Mouse (Mus musculus) forebrain, embryonic 16.5 days (tissue): ENCODE measurements at regions not wholly inside any gene's neighbourhood (a gene's known extent, or its start where the extent isn't known, plus 50 kb on each side); places are given as distances from the start of the nearest gene placed in this dataset.

ENCODE experiments used
- ATAC-seq: fragments of 200-750 bp; cut with Nextera tagmentation; 2 replicates; pipeline ENCODE4 v1.8.0; 2017; ENCODE audit warnings: mild to moderate bottlenecking, moderate library complexity
- H3K27ac ChIP-seq: fragments of 300-500 bp; sonication (generic); 2 replicates; pipeline ENCODE4 v1.5.1; 2014; ENCODE audit warnings: low read length, control low read depth
- H3K27me3 ChIP-seq: fragments of 300-500 bp; sonication (generic); replicated peaks from 2 replicates; pipeline ENCODE4 v1.6.1; 2014; ENCODE audit warnings: low read length; ENCODE audit not compliant: control insufficient read depth, insufficient read depth
- H3K36me3 ChIP-seq: fragments of 300-500 bp; sonication (generic); 2 replicates; pipeline ENCODE4 v1.6.1; 2014; ENCODE audit not compliant: control insufficient read depth, insufficient read depth
- H3K4me1 ChIP-seq: fragments of 300-500 bp; sonication (generic); replicated peaks from 2 replicates; pipeline ENCODE4 v1.6.1; 2014; ENCODE audit warnings: low read length; ENCODE audit not compliant: control insufficient read depth, insufficient read depth
- H3K4me2 ChIP-seq: fragments of 300-500 bp; sonication (generic); 2 replicates; pipeline ENCODE4 v1.6.1; 2014; ENCODE audit warnings: mild to moderate bottlenecking, low read length, control low read depth
- H3K4me3 ChIP-seq: fragments of 300-500 bp; sonication (generic); replicated peaks from 2 replicates; pipeline ENCODE4 v1.5.1; 2014; ENCODE audit warnings: mild to moderate bottlenecking, low read length, control low read depth
- H3K9ac ChIP-seq: fragments of 300-500 bp; sonication (generic); replicated peaks from 2 replicates; pipeline ENCODE4 v1.6.1; 2014; ENCODE audit warnings: low read depth, low read length, control low read depth
- H3K9me3 ChIP-seq: fragments of 300-500 bp; sonication (generic); 2 replicates; pipeline ENCODE4 v1.6.1; 2016; ENCODE audit warnings: low read length; ENCODE audit not compliant: control insufficient read depth
- WGBS: fragments of 180-500 bp; shearing (Covaris S2); extraction: QIAGEN DNeasy Blood & Tissue Kit; methylation state at CpG from one replicate; pipeline ENCODE4 v1.1.7; 2014; 5-methylcytosine and 5-hydroxymethylcytosine counted together

DNA sequence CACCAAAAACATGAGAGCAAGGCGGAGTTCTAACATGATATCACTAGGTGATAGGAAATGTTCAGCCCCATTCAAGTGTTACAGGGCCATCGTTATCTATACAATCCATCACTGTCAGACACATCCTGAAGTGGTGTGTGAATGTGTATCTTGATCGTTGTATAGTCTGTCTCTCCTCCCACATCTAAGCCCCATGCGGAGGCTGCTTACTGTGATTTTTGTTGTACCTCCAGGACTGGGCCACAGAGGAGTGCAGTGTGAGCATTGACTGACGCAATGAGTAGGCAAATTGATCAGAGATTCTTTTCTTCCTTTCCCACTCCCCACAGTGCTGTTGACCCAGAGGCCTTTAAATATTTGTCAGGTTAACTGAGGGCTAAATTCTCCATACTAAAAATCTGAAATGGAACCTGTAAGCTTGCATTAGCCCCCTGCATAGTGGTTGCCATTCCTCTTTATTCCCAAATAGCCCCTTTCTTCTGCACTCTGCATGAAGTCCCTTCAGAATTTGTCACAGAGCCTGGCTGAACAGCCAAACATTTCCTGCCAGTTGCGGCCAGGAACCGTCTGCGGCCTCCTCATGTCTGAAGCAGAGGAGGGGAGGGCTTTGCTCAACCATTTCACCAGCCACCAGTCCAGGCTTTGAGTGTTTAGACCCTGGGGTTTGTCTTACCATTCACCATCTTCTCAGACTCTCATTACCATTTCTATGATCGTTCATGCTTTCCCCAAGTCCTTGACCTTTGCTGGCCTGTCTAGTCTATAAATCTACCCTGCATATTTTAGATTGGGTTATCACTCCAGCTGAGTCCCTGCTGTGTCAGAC, 119.3 kb downstream of the Ttc8 start:
- no peaks in the 10 kb centered on the region for H3K27me3 ChIP-seq

DNA sequence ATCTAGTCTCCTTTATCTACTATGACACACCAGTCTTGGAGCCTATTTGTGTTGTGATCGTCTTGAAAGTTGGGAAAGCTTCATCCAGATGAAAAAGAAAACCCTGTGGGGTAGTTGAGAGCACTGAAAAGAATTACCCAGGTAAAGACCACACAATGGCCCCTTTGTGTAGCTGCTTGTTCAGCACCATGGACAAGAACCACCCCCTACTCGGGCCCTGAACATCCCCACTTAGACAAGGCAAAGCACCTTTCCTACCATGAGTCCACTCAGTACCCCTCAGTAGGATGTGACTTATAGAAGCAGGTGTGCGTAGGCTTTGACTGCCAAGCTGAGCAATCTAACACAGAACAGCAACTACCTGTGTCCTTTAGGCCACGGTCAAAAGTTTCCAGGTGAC, 121.2 kb downstream of the Ttc8 start:
- H3K27me3 ChIP-seq, result no peaks in the 10 kb centered on the region
- no peak overlapping the region for H3K27ac ChIP-seq
- WGBS, result 54% methylated on average over 4 of the region's 4 CpGs
- no peak overlapping the region for H3K4me2 ChIP-seq
- no peak overlapping the region for H3K9ac ChIP-seq
- ATAC-seq, result no peak
- no peaks in the 10 kb centered on the region for H3K36me3 ChIP-seq
- peaks cover 11% of the 10 kb centered on the region for H3K4me1 ChIP-seq
- no peaks in the 10 kb centered on the region for H3K9me3 ChIP-seq
- no peak overlapping the region for H3K4me3 ChIP-seq

More for the DNA sequence above, 119.3 kb downstream of the Ttc8 start:
- H3K36me3 ChIP-seq, result no peaks in the 10 kb centered on the region
- H3K9me3 ChIP-seq, result no peaks in the 10 kb centered on the region
- no peak overlapping the region for H3K4me2 ChIP-seq
- H3K4me3 ChIP-seq, result no peak overlapping the region
- H3K4me1 ChIP-seq, result peaks cover 11% of the 10 kb centered on the region
- H3K27ac ChIP-seq, result no peak overlapping the region
- no peak overlapping the region for H3K9ac ChIP-seq
- WGBS, result 33% methylated on average over 9 of the region's 9 CpGs
- ATAC-seq, result no peak

DNA sequence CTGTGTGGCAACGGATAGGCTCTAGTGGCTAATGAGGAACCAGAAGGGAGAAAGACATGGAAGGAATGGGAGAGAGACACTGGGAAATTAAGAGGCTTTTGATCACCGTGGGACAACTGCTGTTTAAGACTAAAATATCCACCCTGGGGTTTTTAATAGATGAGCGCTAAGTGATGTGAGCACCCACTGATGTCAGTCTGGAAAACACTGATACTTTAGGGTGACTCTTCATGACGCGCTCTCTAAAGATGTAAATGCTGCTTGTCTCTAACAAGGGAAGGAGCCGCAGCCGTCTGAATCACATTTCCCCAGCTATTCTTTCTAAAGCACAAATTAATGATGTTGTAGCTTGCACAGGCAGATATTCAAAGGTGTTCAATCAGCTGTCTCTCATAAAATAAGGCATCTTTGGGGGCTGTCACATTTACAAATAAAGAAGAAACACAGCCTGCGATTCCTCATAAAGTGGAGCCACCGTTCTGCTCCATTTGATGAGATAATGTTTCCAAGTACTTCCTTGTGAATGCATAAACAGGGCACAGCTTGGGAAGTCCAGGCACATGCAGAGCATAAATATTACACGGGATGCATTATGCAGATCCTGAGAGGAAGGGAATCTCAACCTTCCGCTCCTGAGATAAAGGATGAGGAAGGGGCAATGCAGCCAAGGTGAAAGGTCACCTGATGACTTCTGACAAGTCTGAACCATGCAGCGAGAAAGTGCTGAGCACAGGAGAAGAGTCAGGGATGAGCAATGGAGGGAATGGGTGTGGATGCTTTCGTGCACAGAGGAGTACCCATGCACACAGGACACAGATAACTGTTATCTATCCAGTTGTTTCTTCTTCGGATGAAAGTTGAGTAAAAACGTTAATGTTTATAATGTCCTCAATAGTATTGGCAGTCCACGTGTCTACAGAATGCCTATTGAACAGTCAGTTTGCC, 122.8 kb downstream of the Ttc8 start:
- Histone ChIP-seq H3K27ac (peak overlapping the region; percentile 44; the same call in 1 of the 2 replicates), H3K27me3 (no peaks in the 10 kb centered on the region), H3K9me3 (no peaks in the 10 kb centered on the region), H3K4me3 (no peak overlapping the region), H3K36me3 (no peaks in the 10 kb centered on the region), H3K4me1 (peaks cover 11% of the 10 kb centered on the region), H3K4me2 (no peak overlapping the region), H3K9ac (no peak overlapping the region)
- peak; percentile 47; the same call in 1 of the 2 replicates for ATAC-seq
- WGBS, result 59% methylated on average over 16 of the region's 16 CpGs

DNA sequence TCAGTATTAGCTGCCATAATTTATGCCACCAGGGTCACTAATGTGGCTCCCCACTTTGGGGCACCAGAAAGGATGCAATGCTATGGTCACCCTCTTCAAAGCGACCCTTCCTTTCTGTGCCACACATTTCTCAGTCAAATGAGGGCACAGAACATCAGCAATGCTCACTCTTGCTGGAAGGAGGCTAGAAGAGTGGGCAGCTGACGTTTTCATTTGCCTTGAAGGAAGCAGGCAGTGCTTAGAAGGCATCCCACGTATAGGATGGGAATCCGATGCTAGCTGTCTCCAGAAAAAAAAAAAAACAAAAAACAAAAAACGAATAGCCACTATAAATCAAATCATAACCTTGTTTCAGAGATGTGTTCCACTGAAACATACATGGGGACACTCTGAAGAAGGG, 124.1 kb downstream of the Ttc8 start:
- WGBS, result 70% methylated on average over 5 of the region's 5 CpGs
- H3K36me3 ChIP-seq, result no peaks in the 10 kb centered on the region
- H3K9me3 ChIP-seq, result no peaks in the 10 kb centered on the region; the same call in 1 of the 2 replicates
- no peak overlapping the region for H3K27ac ChIP-seq
- ATAC-seq, result no peak
- no peak overlapping the region for H3K4me2 ChIP-seq
- H3K9ac ChIP-seq, result no peak overlapping the region
- no peaks in the 10 kb centered on the region for H3K27me3 ChIP-seq
- no peak overlapping the region for H3K4me3 ChIP-seq
- peaks cover 11% of the 10 kb centered on the region for H3K4me1 ChIP-seq

DNA sequence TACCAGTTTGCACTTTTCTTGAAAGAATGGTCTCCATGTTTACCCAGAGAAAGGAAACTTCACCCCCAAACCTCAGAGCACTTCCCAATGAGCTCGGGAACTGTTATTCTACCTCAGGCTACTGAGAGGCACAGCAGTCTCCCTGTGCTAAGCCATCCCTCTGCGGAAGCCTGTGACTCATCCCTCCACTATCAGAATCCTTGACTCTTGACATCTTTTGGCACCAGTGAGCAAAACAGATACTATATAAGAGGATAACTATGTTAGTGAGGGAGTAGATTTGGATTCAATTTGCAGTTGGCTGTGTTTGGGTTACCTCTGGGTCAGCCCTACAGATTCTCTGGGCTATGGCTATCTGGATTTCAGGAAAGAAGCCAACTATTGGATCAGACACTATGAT, 130.1 kb downstream of the Ttc8 start:
- H3K27ac ChIP-seq, result no peak overlapping the region
- WGBS, result 78% methylated on average over 2 of the region's 2 CpGs

DNA sequence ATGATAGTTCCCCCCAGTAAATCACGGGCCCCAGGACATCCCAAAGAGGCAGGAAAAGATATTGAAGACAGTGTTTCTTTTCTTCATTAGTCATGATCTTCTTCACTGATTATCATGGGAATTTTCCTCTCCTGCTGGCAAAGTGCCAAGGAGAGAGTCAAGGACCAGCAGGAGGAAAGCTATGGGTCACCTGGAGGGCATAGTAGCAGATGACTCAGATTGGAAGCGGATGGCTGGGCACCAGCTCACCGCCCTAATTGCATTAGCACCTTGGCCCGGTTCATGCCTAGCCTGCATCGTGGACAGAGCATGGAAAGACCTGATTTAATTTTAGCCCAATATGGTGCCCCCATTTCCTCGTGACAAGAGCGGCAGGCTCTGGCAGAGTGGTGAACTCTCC, 132.2 kb downstream of the Ttc8 start:
- H3K27ac ChIP-seq, result no peak overlapping the region
- H3K9me3 ChIP-seq, result no peaks in the 10 kb centered on the region; the same call in 1 of the 2 replicates
- no peak for ATAC-seq
- H3K4me3 ChIP-seq, result no peak overlapping the region
- H3K36me3 ChIP-seq, result no peaks in the 10 kb centered on the region
- no peak overlapping the region for H3K4me2 ChIP-seq
- no peaks in the 10 kb centered on the region for H3K4me1 ChIP-seq
- no peak overlapping the region for H3K9ac ChIP-seq
- no peaks in the 10 kb centered on the region for H3K27me3 ChIP-seq
- 92% methylated on average over 7 of the region's 7 CpGs for WGBS

More for the DNA sequence above, 130.1 kb downstream of the Ttc8 start:
- H3K4me3 ChIP-seq, result no peak overlapping the region
- no peaks in the 10 kb centered on the region; the same call in 1 of the 2 replicates for H3K9me3 ChIP-seq
- H3K36me3 ChIP-seq, result no peaks in the 10 kb centered on the region
- ATAC-seq, result no peak
- no peak overlapping the region for H3K9ac ChIP-seq
- no peaks in the 10 kb centered on the region for H3K4me1 ChIP-seq
- no peak overlapping the region for H3K4me2 ChIP-seq
- H3K27me3 ChIP-seq, result no peaks in the 10 kb centered on the region

DNA sequence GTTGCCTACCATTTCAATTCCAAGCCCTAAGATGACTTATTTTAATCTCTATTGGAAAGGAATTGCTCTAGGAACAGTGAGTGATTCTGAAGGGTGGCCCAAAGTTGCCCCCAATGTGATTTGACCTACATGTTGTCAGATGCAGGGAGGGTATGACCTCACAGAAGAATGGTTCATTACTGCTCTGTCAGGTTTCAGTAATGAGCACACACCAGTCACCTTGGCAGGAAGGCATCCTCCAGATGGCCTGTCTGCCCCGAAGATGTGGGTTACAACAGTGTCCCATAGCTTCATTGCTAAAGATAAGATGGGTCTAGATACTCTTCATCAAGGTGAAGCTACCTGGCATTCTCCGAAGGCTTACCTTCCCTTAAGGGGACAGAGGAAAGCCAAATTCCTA, 137.1 kb downstream of the Ttc8 start:
- no peak overlapping the region for H3K9ac ChIP-seq
- no peaks in the 10 kb centered on the region for H3K9me3 ChIP-seq
- H3K27ac ChIP-seq, result no peak overlapping the region
- no peaks in the 10 kb centered on the region for H3K27me3 ChIP-seq
- H3K4me3 ChIP-seq, result no peak overlapping the region
- ATAC-seq, result no peak
- no peaks in the 10 kb centered on the region for H3K4me1 ChIP-seq
- 93% methylated on average over 2 of the region's 2 CpGs for WGBS
- no peaks in the 10 kb centered on the region for H3K36me3 ChIP-seq
- H3K4me2 ChIP-seq, result no peak overlapping the region

DNA sequence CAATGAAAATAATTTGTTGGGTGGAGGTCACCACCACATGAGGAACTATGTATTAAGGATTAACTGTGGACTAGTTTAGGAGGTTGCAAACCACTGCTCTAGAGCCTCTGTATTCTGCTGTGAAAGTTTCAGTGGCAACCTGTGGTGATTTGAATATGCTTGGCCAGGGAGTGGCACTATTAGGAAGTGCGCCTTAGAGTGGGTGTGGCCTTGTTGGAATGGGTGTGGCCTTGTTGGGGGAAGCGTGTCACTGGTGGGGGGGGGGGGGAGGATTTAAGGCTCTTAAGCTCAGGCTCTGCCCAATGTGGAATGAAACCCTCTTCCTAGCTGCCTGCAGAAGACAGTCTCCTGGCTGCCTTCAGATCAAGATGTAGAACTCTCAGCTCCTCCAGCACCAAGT, 138.5 kb downstream of the Ttc8 start:
- H3K27ac ChIP-seq, result no peak overlapping the region
- H3K36me3 ChIP-seq, result no peaks in the 10 kb centered on the region
- H3K4me2 ChIP-seq, result no peak overlapping the region
- ATAC-seq, result no peak
- 83% methylated on average over 2 of the region's 2 CpGs for WGBS
- peaks cover 8% of the 10 kb centered on the region for H3K4me1 ChIP-seq
- no peak overlapping the region for H3K9ac ChIP-seq
- no peak overlapping the region for H3K4me3 ChIP-seq
- no peaks in the 10 kb centered on the region for H3K9me3 ChIP-seq
- H3K27me3 ChIP-seq, result no peaks in the 10 kb centered on the region

DNA sequence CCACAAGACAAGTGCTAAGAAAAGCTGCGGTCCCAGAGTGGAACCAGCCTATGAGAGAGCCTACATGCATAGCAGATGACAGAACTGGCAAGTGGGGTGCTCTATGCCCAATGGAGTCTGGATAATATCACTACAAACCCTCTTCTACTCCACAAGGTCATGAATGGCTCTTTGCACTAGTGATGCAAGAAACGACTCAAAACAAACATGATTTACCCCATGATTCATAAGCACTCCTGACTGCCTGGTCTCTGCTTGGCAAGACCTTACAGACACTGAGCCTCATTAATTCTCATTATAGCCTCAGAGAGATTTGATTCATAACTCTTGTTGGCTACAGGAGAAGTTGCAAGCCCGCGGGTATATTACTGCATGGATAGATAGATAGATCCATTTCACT, 139.1 kb downstream of the Ttc8 start:
- no peaks in the 10 kb centered on the region for H3K36me3 ChIP-seq
- no peaks in the 10 kb centered on the region for H3K9me3 ChIP-seq
- H3K4me2 ChIP-seq, result no peak overlapping the region
- peaks cover 8% of the 10 kb centered on the region for H3K4me1 ChIP-seq
- no peaks in the 10 kb centered on the region for H3K27me3 ChIP-seq
- ATAC-seq, result no peak
- 96% methylated on average over 4 of the region's 4 CpGs for WGBS
- H3K4me3 ChIP-seq, result no peak overlapping the region
- H3K9ac ChIP-seq, result no peak overlapping the region
- no peak overlapping the region for H3K27ac ChIP-seq
